Mouse (Mus musculus) testis, adult 2 months (tissue): Measurements from ENCODE around the gene Olfr643.

Source experiments
- CTCF ChIP-seq: fragments of 200-500 bp; IDR thresholded peaks from 2 replicates; pipeline ENCODE4 v1.5.1; 2012; ENCODE audit warnings: low read depth, mild to moderate bottlenecking, inconsistent platforms, low read length, moderate library complexity; ENCODE audit not compliant: control insufficient read depth, insufficient read depth, insufficient replicate concordance
- POLR2A ChIP-seq: fragments of 200-500 bp; IDR thresholded peaks from 2 replicates; pipeline ENCODE4 v1.6.1; 2012; ENCODE audit warnings: low read depth, mild to moderate bottlenecking, inconsistent platforms, low read length, moderate library complexity; ENCODE audit not compliant: control insufficient read depth

- TF ChIP-seq CTCF, result no peak
- TF ChIP-seq POLR2A, result no peak
Observed at GRCm38 (mm10) chr7:104017203-104017602, 120.0 kb downstream of the Olfr643 start, which contains the start of gene Olfr639.
